17 mouse cellular contexts compared by ENCODE assay signal in the genomic region with DNA sequence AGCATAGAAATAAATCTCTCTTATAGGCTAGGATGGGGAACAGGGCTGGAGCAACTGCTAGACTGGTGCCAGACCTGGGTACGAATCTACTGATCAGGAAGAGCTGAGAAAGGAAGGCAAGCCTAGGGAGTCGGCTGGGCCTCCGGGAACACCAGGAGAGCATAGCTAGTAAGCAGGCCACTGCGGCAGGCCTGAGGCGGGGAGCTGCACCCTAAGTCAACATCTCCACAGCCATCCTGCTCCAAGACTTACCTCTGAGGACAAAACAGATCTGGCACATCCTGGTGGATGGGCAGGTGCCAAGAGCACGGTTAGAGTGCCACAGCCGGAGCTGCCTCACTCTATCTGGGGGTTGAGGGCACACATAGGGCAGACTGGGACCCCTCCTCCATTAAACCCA. TPM values are rescaled to one million over a fixed set of nuclear protein-coding genes. Genes with fewer than 3 reads are reported as not detected.
"Had no signal": no experiment of that assay in that cellular context is flagged by ENCODE, and none has a peak within 500 bp of the region (broad histone marks: within the 10 kb centered on the region; RNA-seq: fewer than 3 reads in every experiment).

No protein-coding gene starts in this region.

- ATAC-seq: liver, embryonic 12.5 days had no signal

- H3K9me3 ChIP-seq: liver, embryonic 12.5 days; midbrain, embryonic 10.5 days; neural tube, embryonic 15.5 days had no signal

- H3K36me3 ChIP-seq: neural tube, embryonic 15.5 days had no signal

- H3K27ac ChIP-seq: midbrain, embryonic 10.5 days; neural tube, embryonic 15.5 days had no signal

- H3K9ac ChIP-seq: liver, embryonic 12.5 days; neural tube, embryonic 15.5 days had no signal

- H3K27me3 ChIP-seq: liver, embryonic 12.5 days; neural tube, embryonic 15.5 days had no signal

- H3K4me2 ChIP-seq: liver, embryonic 12.5 days; lung, embryonic 14.5 days; neural tube, embryonic 15.5 days had no signal

- DNase-seq: kidney, postnatal 14 days; left cerebral cortex, postnatal 4 days; lung, embryonic 14.5 days; lung, postnatal 10 days; lung, postnatal 4 days; midbrain, embryonic 14.5 days; right cerebral cortex, adult 18-20 months; thymus, adult 18-20 months; thymus, postnatal 14 days had no signal

- H3K4me3 ChIP-seq: liver, embryonic 12.5 days; midbrain, embryonic 10.5 days; myocyte; neural tube, embryonic 15.5 days had no signal

RNA-seq across cellular contexts. Expression of a gene that starts 10.7 kb away (rescaled TPM):
- polyA plus RNA-seq: large intestine, adult 2 months; neural tube, embryonic 11.5 days had no signal

RNA-seq across cellular contexts. Expression of a gene that starts 22.7 kb away (rescaled TPM):
- total RNA-seq: left cerebral cortex, adult 18-20 months; left cerebral cortex, postnatal 10 days; left cerebral cortex, postnatal 4 days had no signal
- polyA plus RNA-seq: midbrain, embryonic 14.5 days; myocyte; neural tube, embryonic 15.5 days had no signal
